Mouse (Mus musculus) left cerebral cortex, adult 9 months (tissue): ENCODE measurements around the gene Myh7b.
A peak's percentile ranks its signal among the peaks of the same experiment; 100 is the strongest.

Experiments
- DNase-seq, 2 experiments: peaks; one replicate each; pipeline ENCODE4 v3.0.0; 2022; ENCODE audit warnings: low spot score in 2 of 2

Gene Myh7b

DNA sequence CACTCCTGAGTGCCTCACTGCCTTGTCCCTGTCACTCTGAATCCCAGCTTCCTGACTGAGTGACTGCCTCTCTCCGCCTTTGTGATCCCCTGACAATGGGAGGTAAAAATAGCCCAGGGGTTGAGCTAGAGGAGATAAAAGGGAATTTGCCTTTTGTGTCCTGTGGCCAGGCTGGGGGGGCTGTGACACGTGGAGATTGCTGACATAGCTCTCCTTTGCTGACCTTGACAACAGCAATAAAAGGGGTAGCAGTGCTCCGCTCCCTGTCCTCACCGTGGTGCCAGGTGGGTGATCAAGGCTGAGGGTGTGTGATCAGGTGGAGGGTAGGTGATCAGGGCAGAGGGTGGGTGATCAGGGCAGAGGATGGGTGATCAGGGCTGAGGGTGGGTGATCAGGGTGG, at the start of gene Myh7b:
Gene Myh7b, plus strand, starts transcription at position 235 of the 400 bp plus-strand sequence.
- no peak for DNase-seq

DNA sequence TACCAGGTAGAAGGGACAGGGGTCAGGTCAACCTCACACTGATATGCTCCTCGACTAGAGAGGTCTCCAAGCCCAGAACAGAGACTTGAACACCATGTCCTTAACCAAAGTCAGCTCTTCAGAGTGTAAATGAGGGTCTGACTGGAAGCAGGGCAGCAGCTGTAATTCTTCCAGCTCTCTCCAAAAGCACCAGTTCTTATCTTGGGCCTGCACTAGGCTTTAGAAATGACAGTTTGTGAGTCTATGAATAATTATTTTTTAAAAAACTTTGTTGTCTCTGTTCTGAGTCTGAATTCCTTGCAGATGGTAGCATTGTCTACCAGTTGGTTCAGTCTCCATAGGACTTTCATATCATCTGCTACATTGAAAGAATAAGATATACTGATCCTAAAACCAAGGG, 48.8 kb upstream of the Myh7b start:
- DNase-seq = no peak

DNA sequence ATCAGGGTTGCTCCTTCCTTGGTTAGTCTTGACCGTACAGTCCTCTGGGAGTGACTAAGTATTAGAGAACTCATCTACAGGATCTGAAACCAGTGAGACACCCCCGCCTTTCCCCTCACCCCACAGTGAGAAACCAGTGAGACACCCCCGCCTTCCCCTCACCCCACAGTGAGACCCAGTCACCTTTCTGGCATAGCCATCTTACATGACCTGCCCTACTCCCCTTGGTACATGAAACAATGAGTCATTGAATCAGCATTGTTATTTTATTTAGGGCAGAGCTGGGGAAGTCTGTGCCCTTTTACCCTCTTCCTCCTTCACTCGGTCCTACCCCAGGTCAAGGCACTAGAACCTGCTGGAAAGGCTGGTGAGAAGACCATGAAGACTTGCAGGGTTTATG, 48.1 kb upstream of the Myh7b start:
- DNase-seq = no peak

GRCm38 (mm10) chr2:155567751-155568150, 43.3 kb upstream of the Myh7b start:
- no peak for DNase-seq

DNA sequence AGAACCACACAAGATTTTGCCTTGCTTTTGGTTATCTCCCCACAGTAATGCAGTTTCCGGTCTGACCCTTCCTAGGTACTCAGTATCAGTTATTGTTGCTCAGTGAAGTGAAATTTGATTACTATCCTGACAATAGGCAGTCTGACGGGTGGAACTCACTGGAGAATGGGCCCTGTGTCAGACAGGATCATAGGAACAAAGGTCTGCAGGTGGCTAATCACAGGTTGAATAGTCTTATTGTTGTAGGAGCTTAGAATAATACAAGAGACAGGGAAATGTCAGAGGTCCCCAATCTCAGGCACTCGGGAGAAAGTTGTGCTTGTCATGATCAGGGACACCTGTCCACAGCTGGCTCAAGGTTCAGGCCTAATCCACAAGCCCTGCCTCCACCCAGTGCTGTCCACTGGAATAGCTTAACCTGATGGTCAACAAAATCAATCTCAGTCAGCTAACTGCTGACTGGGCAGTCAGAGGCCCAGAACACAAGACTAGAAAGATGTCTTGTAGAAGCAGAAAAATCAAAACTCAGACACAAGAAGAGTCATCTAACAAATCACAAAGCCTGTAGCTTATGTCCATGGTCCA, 41.7 kb upstream of the Myh7b start:
- DNase-seq = no peak

- DNase-seq = no peak
These were observed 38.0 kb upstream of the Myh7b start for GRCm38 (mm10) chr2:155573001-155573400.

- no peak for DNase-seq
These were observed 37.0 kb upstream of the Myh7b start for GRCm38 (mm10) chr2:155573996-155574395.

DNA sequence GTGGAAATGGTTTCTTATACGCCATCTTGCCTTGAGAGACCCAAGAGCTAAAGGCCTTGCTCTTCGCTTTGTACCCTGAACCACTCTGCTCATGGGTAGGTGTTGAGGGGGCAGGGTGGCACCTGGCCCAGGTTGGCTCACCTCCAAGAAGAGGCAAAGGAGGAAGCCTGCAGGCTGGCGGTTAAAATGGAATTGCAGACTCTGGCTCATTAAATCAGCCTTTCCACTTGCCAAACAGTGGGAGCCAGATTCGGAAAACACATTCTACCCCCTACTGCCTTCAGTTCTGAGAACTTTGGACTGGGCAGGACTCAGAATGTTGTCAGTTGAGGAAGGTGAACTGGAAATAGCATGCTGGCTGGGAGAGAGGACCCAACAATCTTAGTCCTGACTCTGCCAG, 36.3 kb upstream of the Myh7b start:
- peak in 1 of 2 experiments; percentile 51 for DNase-seq

- no peak for DNase-seq
These were observed 34.4 kb upstream of the Myh7b start for GRCm38 (mm10) chr2:155576656-155577055.

GRCm38 (mm10) chr2:155580331-155580730, 30.7 kb upstream of the Myh7b start:
- DNase-seq = no peak

DNA sequence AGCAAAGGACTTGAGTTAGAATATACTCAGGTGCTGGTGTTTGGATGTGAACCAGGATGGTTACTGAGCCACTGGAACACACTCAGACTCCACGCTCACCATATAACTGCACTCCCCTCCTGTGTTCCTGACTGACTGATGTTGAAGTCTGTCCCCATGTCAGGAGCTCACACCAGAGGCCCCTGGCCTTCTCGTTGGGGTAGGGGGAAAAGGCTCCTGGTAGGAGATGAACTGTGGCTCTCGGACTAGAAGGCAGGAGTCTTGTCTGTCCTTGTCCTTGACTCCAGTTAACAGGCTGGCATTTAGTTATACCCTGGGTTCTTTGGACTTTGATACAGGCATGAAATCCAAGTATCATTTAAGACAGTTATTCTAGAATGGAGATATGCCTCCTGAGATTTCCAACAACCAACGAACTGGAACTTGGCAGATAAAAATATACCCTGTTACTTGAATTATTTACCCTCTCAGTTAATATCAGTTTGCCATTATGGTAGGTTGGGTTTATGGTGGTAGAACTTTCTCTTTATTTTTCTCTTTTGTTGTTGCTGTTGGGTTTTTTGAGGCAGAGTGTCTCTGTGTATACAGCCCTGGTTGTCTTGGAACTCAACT, 28.5 kb upstream of the Myh7b start:
- DNase-seq = no peak

DNA sequence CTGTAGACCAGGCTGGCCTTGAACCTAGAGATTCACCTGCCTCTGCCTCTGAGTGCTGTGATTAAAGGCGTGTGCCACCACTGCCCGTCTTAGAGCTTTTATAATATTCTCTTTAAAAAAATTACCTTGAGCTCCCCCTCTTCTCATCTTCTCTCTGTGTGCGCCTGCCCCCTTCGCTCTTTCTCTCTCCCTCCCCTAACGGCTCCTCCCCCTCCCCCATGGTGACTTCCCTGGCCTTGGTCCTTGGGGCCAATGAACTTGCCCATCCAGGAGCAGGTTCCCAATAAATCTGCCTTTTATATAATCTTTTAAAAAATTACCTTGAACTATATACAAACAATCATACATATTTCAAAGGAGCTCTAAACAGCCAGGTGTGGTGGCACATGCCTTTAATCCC, 28.0 kb upstream of the Myh7b start:
- no peak for DNase-seq

DNA sequence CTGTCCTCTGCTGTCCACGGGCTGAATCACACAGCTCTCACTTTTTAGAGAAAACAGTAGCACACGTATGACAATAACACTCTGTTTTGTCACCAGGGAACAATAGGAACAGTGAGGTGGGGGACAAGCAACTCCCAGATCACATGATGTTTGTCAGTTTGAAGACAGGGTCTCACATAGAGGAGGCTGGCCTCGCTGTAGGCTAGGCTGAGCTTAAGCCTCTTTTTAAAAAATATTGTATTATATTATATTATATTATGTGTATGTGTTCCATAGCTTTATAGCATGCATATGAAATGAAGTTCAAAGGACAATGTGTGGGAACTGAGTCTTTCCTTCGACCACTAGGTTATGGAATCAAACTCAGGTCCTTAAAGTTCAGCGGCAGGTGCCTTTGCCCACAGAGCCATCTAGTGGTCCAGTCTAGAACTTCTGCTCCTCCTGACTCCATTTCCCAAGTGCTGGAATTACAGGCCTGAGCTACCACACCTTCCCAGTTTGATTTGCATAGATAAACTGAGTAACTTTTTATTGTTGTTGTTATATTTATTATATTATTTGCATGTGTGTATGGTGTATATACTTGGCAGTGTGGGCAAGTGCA, 27.0 kb upstream of the Myh7b start:
- DNase-seq = peak; percentile 10 to 62

DNA sequence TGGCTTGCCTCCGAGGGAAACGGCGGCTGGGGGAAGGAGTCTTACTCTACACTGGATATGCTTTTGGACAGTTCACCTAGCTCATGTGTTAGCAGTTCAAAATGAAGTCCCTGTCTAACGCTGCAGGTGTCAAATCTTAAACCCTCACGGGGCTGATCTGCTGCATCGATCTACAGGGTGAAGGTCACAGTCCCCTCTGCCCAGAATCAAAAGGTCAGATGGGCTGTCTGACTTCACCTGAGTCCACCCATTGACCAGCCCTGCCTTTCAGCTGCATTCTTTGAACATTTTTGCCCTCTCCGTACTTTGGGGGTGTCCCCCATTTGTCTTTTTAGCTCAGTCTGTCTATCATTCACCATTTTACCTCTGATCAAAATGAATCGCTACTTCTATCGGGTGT, 25.9 kb upstream of the Myh7b start:
- DNase-seq = no peak

DNA sequence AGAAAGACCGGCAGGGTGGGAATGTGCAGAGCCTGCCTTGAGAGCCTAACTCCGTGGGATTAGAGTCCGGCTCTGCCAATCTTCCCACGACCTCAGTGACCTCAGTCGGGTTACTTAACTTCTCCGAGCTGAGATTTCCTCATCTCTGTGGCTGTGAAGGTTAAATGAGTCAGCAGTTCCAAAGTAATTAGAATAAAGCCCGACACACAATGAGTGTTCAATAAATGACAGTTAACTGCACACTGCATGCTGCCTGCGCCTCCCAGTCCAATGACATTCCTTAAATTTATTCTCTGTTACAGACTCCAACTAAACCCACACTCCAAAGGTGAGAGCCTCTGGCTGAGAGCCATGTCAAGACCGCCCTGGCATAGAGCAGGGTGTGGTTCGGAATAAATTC, 25.5 kb upstream of the Myh7b start:
- DNase-seq = no peak

DNA sequence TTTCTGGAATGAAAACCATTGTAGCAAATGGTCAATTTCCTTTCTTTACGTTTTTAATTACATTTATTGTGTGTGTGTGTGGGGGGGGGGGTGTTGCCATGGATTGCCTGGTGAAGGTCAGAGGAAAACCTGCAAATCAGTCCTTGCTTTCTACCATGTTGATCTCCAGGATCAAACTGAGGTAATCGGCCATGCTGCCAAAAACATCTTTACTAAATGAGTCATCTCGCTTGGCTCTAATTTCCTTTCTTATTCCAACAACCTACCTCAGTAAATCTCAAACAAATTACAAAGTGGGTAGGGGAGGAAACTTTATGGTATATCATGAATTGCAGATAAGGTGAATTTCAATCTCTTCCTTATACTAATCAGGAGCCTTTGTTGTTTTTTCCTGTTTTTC, 22.9 kb upstream of the Myh7b start:
- no peak for DNase-seq

DNA sequence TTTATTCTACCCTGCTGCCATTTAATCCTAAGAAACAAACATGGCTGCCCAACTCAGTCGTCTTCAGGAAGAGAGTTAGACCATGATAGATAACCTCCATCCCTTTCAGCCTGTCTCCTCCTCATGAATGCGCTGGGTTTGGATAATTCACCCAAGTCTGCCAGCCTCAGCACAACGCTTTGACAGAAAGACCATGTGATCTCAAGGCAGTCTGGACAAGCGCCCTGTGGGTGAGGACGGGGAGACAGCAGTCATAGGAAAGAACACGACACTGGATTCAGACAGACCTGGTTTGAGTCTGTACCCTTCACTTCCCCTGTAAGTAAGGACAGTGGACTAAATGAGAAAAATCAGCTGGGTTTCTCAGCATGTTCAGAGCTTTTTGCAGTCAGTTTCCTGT, 21.5 kb upstream of the Myh7b start:
- DNase-seq = no peak

- no peak for DNase-seq
These were observed 20.1 kb upstream of the Myh7b start for GRCm38 (mm10) chr2:155590876-155591275.

DNA sequence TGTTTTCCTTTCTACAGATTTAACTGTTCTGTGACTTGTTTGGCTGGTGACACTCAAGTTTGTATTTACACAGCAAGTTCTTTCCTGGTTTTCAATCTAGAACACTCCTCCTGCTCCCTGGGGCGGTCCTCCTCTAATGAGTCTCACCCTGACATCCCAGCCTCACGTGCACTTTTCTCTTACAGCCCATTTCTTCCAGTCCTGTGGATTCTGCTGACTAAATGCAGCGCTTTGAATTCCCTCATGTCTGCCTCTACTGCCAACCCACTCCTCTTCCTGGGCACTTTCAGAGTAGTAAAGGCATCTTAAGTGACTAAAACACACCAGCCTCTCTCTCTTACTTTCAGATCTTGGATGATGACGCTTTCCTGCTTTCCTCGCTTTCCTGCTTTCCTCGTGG, 19.3 kb upstream of the Myh7b start:
- DNase-seq = no peak

DNA sequence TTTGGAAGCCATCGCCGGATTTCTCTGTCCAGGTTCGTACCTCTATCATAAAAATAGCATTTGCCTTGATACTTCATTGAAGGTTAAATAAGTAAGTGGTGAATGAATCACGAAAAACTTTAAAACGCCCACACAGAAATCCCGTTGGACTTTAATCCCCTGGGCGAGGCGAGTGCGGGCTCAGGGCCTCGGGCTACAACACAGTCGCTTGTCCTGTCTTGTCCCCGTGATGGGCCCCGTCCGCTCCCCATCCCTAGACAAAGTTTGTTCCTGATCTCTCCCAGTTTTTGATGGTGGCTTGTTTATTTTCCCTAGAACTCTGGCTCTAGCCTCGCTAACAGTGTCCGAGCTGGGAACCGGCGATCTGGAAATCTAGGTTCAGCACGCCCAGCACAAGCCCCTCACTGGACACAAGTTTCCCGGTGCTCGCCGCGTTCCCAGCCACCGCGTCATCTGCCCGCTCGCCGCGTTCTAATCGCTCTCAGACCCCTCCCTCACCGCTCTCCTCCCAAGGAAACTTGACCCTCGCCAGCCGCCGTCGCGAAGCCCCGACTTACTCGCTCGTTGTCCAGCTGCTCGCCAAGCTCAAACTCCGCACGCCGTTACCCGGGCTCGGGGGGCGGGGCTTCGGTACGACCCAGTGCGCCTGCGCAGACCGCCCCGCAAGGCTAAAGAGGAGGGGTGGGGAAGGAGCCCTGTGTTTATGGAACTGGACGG, 18.7 kb upstream of the Myh7b start, which contains the start of gene Gss:
Gene Gss, minus strand, starts transcription at position 674 of the 717 bp plus-strand sequence.
- peak; percentile 93 to 99 for DNase-seq

DNA sequence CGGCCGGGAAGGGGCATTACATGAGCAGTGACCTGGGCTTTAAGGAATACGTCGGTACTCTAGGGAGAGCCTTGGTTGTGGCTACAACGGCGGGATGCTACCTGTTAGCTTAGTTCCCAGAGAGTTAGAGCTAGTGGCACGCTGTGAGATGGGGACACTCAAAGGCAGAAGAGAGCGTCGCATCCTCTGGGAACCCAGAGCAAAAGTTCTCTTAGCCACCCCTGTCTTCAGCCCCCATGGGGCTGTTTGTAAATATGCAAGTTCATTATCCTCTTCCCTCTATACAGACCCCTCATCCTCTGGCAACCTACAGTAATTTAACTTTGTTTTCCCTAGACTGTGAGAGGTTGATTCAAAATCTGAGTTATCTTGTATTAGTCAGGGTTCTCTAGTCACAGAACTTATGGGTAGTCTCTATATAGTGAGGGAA, 18.1 kb upstream of the Myh7b start:
- DNase-seq = no peak

DNA sequence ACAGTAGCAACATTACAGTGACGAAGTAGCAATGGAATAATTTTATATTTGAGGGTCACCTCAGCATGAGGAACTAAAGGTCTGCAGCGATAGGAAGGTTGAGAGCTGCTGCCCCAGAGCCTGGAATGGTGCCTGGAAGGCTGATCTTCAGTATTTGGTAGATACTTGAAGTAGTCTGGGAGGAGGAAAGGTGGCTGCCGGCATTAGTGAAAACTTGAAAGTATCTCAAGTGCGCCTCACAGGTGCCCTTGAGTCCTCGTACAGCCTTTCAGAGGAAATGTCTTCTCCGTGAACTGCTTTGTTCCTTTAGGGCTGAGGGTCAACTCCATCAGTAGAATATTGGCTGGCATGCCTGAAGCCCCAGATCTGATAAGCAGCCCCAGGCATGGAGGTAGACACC, 15.5 kb upstream of the Myh7b start:
- no peak for DNase-seq

- no peak for DNase-seq
These were observed 7.3 kb upstream of the Myh7b start for GRCm38 (mm10) chr2:155603707-155604106.
